Mouse (Mus musculus) liver, embryonic 14.5 days (tissue): ENCODE measurements around the gene Tuba3a. TPM values are rescaled to one million over a fixed set of nuclear protein-coding genes. Genes with fewer than 3 reads are reported as not detected.

Experiments
- ATAC-seq: fragments of 200-750 bp; cut with Nextera tagmentation; 2 replicates; pipeline ENCODE4 v1.8.0; 2017; ENCODE audit warnings: moderate number of reproducible peaks, mild to moderate bottlenecking, moderate library complexity; ENCODE audit not compliant: insufficient read depth
- DNase-seq, 3 experiments: peaks; one replicate each; pipeline ENCODE4 v3.0.0-alpha.2; 2012 to 2013; ENCODE audit warnings: low read depth in 3 of 3, low spot score in 3 of 3
- H3K27ac ChIP-seq: fragments of 300-500 bp; sonication (generic); 2 replicates; pipeline ENCODE4 v1.5.1; 2014; ENCODE audit warnings: moderate library complexity, mild to moderate bottlenecking, control low read depth, inconsistent platforms
- H3K27me3 ChIP-seq: fragments of 300-500 bp; sonication (generic); 2 replicates; pipeline ENCODE4 v1.6.1; 2014; ENCODE audit warnings: mild to moderate bottlenecking, low read length, moderate library complexity; ENCODE audit not compliant: control insufficient read depth, insufficient read depth
- H3K36me3 ChIP-seq: fragments of 300-500 bp; sonication (generic); replicated peaks from 2 replicates; pipeline ENCODE4 v1.6.1; 2014; ENCODE audit warnings: low read depth; ENCODE audit not compliant: control insufficient read depth, insufficient read depth
- H3K4me1 ChIP-seq, 2 experiments: fragments of 200-500 bp in 1 of 2; fragments of 300-500 bp in 1 of 2; sonication (generic) in 1 of 2; replicated peaks; 2 replicates each; pipeline ENCODE4 v1.6.1; 2012 to 2014; ENCODE audit warnings: antibody characterized with exemption in 1 of 2, inconsistent platforms in 1 of 2, low read length in 1 of 2; ENCODE audit not compliant: control insufficient read depth in 2 of 2, insufficient read depth in 2 of 2
- H3K4me2 ChIP-seq: fragments of 300-500 bp; sonication (generic); 2 replicates; pipeline ENCODE4 v1.6.1; 2014; ENCODE audit warnings: low read depth, mild to moderate bottlenecking, control low read depth, moderate library complexity
- H3K4me3 ChIP-seq, 2 experiments: fragments of 200-500 bp in 1 of 2; fragments of 300-500 bp in 1 of 2; sonication (generic) in 1 of 2; 2 replicates each; pipeline ENCODE4 v1.5.1; 2012 to 2014; ENCODE audit warnings: low read depth in 2 of 2, low read length in 2 of 2, mild to moderate bottlenecking in 2 of 2, control low read depth in 1 of 2, inconsistent platforms in 1 of 2, moderate library complexity in 1 of 2; ENCODE audit not compliant: insufficient read depth in 1 of 2
- H3K9ac ChIP-seq: fragments of 300-500 bp; sonication (generic); replicated peaks from 2 replicates; pipeline ENCODE4 v1.6.1; 2014; ENCODE audit warnings: mild to moderate bottlenecking, control low read depth, moderate library complexity
- H3K9me3 ChIP-seq: fragments of 300-500 bp; sonication (generic); 2 replicates; pipeline ENCODE4 v1.6.1; 2016; ENCODE audit warnings: low read length, mixed read lengths; ENCODE audit not compliant: control insufficient read depth
- CTCF ChIP-seq: IDR thresholded peaks from 2 replicates; pipeline ENCODE4 v1.5.1; 2016; ENCODE audit warnings: antibody characterized with exemption, low read depth, control low read depth
- EP300 ChIP-seq: IDR thresholded peaks from 2 replicates; pipeline ENCODE4 v1.6.1; 2016; ENCODE audit warnings: antibody characterized with exemption, low read depth
- WGBS: fragments of 180-500 bp; shearing (Covaris S2); extraction: QIAGEN DNeasy Blood & Tissue Kit; methylation state at CpG from one replicate; pipeline ENCODE4 v1.1.7; 2014; ENCODE audit not compliant: insufficient replicate concordance; 5-methylcytosine and 5-hydroxymethylcytosine counted together
- polyA plus RNA-seq, 2 experiments: library from polyadenylated mRNA; depleted of rRNA in 1 of 2; stranded (reverse) in 1 of 2; unstranded in 1 of 2; fragments of >200 nt; fragmentation: Nextera tagmentation in 1 of 2; extraction: Ambion mirVana in 1 of 2; gene quantifications; 2 replicates each; pipeline versions ENCODE4 v1.2.1 to v1.2.3; 2012 to 2014

Tuba3a gene
- polyA plus RNA-seq, 2 experiments = not detected

GRCm38 (mm10) chr6:125266091-125266490, 19.8 kb downstream of the Tuba3a start:
- H3K4me2 ChIP-seq = no peak overlapping the region
- no peak for ATAC-seq
- no peak overlapping the region for H3K4me3 ChIP-seq
- no peak overlapping the region for H3K9ac ChIP-seq
- whole genome bisulfite sequencing = 68% methylated on average over 13 of the region's 13 CpGs
- no peak for TF ChIP-seq EP300
- TF ChIP-seq CTCF = no peak
- no peaks in the 10 kb centered on the region for H3K36me3 ChIP-seq
- no peaks in the 10 kb centered on the region for H3K27me3 ChIP-seq
- no peak for DNase-seq
- no peaks in the 10 kb centered on the region for H3K9me3 ChIP-seq
- H3K27ac ChIP-seq = no peak overlapping the region
- no peaks in the 10 kb centered on the region; a peak in 2 of 4 replicates for H3K4me1 ChIP-seq

GRCm38 (mm10) chr6:125265239-125265638, 20.6 kb downstream of the Tuba3a start:
- no peaks in the 10 kb centered on the region for H3K9me3 ChIP-seq
- ATAC-seq (no peak), DNase-seq (no peak)
- no peak overlapping the region for H3K4me3 ChIP-seq
- TF ChIP-seq CTCF = no peak
- TF ChIP-seq EP300 = no peak
- H3K27me3 ChIP-seq = no peaks in the 10 kb centered on the region
- no peak overlapping the region for H3K9ac ChIP-seq
- no peaks in the 10 kb centered on the region for H3K36me3 ChIP-seq
- no peak overlapping the region for H3K4me2 ChIP-seq
- H3K27ac ChIP-seq = no peak overlapping the region
- H3K4me1 ChIP-seq = no peaks in the 10 kb centered on the region
- WGBS = 38% methylated on average over 10 of the region's 10 CpGs

DNA sequence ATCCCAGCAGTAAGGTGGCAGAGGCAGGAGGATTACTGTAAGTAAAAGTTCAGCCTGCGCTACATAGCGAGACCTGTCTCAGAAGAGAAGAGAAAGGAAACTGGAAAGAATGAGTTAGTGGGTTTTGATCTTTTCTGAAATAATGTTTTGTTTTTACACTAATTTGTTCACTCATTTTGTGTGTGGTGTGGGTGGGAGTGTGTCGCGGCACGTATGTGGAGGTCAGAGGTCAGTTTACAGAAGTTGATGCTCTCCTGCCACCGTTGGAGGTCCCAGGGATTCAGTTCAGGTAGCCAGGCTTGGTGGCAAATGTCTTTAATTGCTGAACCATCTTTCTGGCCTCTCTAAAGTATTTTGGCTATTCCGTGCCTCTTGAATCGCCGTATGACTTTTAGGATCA, 21.6 kb downstream of the Tuba3a start:
- Histone ChIP-seq H3K9me3 (no peaks in the 10 kb centered on the region), H3K27ac (no peak overlapping the region), H3K27me3 (no peaks in the 10 kb centered on the region), H3K4me2 (no peak overlapping the region), H3K4me3 (no peak overlapping the region), H3K36me3 (no peaks in the 10 kb centered on the region), H3K4me1 (no peaks in the 10 kb centered on the region), H3K9ac (no peak overlapping the region)
- TF ChIP-seq CTCF (no peak), EP300 (no peak)
- ATAC-seq (no peak), DNase-seq (no peak)
- 74% methylated on average over 9 of the region's 9 CpGs for WGBS

DNA sequence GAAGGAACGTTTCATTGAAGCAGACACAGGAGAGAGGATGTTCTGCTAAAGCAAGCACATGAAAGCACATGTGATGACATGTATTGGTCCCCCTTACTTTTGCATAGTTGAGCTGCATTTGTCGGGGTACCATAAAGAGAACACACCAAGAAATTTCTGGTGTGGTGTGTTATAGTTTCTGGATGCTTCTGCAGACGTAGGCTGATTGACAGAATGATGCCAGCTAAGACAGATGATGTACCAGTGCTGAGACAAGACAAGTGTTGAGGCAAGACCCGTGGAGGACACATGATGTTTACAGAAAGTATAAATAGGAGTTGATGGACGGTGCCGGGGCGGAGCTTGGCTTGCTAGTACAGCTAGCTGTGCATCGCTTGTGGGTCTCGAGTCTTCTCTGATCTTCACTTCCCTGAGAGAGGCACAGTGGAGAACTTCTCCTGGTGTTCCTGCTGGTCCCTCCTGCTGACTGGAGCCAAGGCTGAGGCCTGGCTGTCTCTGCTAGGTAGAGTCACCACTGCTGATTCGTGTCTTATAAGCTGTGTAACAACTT, 25.8 kb downstream of the Tuba3a start:
- no peak overlapping the region for H3K9ac ChIP-seq
- no peak overlapping the region for H3K4me2 ChIP-seq
- H3K27ac ChIP-seq = no peak overlapping the region
- no peak for DNase-seq
- H3K36me3 ChIP-seq = no peaks in the 10 kb centered on the region
- TF ChIP-seq CTCF (no peak), EP300 (no peak)
- H3K4me3 ChIP-seq = no peak overlapping the region
- no peak for ATAC-seq
- H3K27me3 ChIP-seq = no peaks in the 10 kb centered on the region
- 65% methylated on average over 10 of the region's 10 CpGs for WGBS
- no peaks in the 10 kb centered on the region for H3K9me3 ChIP-seq
- H3K4me1 ChIP-seq = no peaks in the 10 kb centered on the region

- 58% methylated on average over 8 of the region's 8 CpGs for WGBS
- no peaks in the 10 kb centered on the region; a peak in 1 of 4 replicates for H3K4me1 ChIP-seq
These were observed 29.4 kb downstream of the Tuba3a start for GRCm38 (mm10) chr6:125256222-125256966.

More at GRCm38 (mm10) chr6:125256222-125256966, 29.4 kb downstream of the Tuba3a start:
- Histone ChIP-seq H3K27me3 (no peaks in the 10 kb centered on the region), H3K27ac (no peak overlapping the region), H3K9ac (no peak overlapping the region), H3K4me3 (no peak overlapping the region), H3K36me3 (no peaks in the 10 kb centered on the region), H3K9me3 (no peaks in the 10 kb centered on the region), H3K4me2 (no peak overlapping the region)
- no peak for DNase-seq
- TF ChIP-seq CTCF = no peak
- no peak for TF ChIP-seq EP300
- no peak for ATAC-seq
